Mouse (Mus musculus) skeletal muscle tissue, adult 2 months (tissue): ENCODE measurements around the gene Tnc.

Experiments
- DNase-seq: peaks from one replicate; pipeline ENCODE4 v3.0.0-alpha.2; 2012; ENCODE audit warnings: low read depth, low spot score

Gene Tnc

DNA sequence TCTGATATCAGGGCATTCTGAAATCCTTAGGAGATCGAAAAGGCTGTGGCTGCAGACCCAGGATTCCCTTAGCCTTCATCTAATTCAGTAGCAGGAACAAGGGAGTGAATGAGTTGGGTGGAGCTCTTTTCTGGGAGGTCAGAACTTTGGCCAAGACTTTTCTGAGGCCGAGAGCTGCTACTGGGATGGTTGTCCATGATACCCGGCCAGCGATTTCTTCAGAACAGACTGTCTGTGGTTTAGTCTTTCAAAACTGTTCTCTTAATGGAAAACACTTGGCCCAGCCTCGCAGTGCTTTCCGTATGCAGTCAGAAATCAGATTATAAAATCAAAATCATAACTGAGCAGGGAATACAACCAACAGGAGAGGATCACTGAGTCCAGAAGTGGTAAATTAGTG is 21.2 kb downstream of the Tnc start:
- DNase-seq, result peak; percentile 65

DNA sequence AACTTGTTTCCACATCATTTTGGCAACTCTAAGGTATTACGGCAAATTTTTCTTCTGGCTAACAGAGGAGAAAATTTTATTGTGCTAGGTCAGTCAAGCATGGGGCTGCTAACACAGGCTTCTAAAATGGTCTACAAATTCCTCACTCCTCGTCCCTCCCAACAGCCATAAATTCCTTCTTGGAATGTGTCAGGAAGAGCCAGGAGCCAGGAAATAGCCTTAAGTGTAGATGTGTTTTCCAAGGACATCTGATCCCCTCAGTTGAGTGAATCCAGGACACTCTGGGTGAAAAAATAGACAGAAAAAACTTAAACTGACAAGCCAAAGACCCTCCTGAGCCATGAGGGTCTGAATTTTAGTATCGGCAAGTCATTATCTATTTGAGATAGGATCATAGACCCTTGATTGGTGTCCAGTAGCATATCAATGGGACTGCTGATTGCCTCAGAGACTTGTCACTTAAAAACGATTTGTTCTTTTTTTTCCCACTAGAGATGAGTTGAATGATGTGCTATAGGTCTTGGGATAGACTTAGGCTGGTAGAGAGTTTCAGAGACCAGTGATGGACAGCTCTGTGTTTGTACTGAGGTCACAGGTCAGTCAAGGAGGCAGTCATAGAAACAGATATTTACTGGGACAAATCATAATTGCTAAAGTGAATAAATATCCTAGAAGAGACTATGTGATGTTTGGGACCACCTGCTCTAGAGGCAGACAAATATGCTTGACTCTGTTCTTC is 22.6 kb downstream of the Tnc start:
- peak; percentile 21 for DNase-seq

DNA sequence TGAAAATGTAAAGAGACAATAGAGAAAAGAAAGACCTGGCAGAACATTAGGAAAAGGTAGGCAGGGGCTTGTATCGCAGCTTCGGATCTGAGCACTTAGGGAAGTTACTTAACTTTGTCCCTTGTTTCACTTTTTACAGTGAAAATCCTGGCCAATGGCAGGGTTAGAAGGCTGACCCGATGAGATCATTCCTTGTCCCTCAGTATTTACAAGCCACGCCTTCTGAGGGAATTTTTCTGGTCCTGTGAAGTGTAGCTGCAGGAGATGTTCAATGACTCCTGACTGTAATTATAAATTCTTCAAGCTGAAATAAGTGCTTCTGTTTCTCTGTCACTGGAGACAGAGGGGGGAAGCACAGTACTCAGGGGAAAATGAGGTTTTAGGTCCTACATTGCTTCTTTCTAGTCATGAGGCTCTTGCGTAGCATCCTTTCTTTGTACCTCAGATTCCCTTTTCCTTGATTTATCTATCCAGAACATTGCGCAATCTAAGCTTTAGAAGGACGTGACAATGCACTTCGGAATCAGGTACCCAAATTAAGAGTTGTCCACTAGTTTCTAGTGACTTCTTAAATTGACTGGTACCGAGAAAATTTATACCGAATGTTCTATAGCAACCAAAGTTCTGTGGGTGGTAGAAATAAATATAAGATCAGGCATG is 25.8 kb downstream of the Tnc start:
- no peak for DNase-seq

DNA sequence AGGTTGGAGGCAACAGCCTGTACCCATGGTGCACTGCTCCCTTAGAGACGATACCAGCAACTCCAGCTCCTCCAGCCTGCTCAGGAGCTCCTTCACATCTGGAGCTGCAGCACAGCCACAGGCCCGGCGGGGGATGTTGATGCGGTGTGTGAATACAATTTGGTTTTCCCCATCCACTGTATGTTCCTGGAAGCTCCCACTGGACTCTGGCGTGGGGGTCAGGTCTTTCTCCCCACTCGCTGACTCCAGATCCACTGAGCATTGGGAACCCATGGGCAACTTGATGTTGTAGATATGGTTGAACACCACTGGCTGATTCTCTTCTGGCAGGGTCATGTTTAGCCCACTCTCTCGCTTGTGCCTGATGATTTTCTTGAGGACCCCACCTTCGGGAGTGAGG is 26.7 kb downstream of the Tnc start:
- DNase-seq, result no peak

DNA sequence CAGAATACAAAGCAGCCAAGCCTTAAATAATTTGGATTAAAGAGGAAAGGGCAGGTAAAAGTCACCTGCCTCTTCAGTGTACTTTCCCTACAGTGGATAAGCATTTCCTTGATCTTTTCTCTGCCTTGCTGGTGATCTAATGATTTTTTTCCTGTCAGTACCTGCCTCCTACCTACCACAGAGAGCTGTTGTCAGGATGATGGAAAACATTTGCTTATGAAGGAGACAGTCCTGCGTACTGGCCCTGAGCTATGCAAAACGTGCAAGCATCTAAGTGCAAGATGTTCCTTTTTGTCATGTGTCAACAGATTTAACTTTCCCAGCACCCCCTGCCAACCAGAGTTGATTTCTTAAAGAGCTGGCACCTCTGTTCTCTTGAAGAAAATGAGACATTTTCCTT is 35.5 kb downstream of the Tnc start:
- DNase-seq, result no peak

DNA sequence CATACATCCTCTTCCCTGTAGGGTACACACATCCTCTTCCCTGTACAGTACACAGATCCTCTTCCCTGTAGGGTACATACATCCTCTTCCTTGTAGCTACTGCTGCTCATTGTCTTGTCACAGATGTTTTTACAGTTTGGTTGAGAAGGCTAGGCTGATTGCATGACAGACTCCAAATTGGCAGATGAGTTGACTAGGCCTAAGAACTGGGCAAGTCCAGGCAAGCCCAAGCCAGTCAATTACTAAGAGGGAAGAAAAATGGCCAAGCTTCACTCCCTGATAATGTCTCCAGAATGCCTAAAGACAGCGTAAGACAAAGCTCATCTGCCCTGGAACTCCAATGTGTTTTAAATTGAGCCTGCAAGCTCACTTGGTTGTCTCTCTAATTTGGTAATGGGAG is 36.9 kb downstream of the Tnc start:
- no peak for DNase-seq

DNA sequence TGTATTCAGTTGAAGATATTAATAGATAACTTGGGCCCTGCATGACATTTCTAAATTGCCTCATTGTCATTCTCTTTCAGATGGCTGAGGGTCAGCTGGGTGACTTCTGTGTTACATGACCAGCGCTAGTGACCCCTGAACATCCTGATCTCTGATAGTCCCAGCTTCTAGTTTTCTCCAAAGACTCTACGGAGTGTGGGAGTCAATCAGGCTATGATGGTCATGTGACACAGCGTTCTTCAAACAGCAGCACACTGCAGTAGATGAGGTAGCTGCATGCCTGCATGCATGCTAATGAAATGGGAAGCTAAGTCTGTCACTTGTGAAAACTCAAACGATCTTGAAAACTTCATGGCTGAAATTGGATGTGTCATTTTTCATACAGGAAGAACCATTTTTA is 41.6 kb downstream of the Tnc start:
- DNase-seq, result no peak

DNA sequence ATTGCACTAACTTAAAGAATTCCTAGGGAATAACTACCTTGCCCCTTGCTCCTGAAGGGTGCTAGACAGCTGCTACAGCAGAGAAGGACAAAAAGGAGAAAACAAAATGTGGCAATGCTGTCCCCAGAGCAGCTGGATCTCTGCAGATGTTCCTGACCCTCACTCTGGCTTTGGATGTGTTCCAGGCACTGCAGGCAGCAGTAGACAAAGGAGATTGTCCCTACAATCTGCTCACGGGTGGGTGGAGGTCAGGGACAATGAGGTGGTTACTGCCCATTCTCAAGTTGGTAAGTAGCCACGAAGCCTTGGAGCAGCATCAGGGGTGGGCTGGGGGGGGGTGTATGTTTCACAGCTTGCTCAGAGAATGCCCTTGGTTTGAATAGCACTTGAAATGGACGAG is 43.1 kb downstream of the Tnc start:
- no peak for DNase-seq

DNA sequence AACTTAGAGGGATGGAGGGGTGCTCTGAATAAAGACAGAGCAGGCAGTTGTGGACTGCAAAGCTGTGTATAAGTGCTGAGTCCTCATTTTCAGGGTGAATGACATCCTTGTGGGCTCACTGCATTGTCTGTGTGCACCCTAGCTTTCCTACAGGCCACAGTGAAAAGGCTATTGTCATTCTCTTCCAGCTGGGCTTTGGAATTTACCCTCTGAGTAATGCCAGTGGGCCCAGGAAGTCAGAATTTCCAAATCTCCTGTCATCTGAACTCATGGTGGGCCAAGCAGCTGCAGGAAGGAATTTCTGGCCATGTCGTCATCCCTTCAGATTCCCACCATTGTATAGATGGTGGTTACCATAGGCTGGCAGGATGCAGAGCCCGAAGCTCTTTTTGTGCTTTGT is 44.6 kb downstream of the Tnc start:
- no peak for DNase-seq

DNA sequence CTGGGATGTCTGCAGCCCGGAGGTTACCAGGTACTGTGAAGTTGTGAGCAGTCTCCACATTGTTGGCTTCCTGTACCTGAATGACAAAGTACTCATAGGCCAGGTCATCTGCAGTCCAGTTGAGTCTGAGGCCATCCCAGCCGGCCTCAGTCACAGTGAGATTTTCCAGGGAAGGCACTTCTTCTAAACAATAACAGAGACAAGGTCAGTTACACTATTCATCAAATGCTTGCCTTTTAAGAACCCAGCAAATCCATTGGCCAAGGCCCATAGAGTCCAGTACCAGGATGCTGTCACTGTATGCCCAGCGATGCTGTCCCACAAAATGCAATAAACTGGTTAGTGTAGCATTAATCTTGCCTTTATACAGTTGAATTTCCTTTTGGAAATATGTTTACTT is 46.0 kb downstream of the Tnc start:
- no peak for DNase-seq

DNA sequence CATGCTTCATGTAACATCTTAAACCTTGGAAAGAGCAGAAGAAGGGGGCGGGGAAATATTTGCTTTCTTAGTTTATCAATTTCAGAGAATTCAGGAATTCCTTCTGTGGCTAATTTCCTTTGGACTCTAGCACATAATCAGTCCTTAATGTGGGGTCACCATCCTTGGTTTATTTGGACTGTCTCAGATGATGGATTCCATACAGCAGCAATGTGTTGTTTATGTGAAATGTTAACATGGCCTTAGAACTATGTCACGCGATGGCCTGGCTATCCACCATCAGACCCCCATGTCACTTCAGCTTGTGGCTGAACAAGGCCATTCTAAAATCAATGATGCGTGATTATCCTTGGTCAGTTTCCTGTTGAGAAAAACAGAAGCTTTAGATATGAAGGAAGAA is 46.5 kb downstream of the Tnc start:
- no peak for DNase-seq

DNA sequence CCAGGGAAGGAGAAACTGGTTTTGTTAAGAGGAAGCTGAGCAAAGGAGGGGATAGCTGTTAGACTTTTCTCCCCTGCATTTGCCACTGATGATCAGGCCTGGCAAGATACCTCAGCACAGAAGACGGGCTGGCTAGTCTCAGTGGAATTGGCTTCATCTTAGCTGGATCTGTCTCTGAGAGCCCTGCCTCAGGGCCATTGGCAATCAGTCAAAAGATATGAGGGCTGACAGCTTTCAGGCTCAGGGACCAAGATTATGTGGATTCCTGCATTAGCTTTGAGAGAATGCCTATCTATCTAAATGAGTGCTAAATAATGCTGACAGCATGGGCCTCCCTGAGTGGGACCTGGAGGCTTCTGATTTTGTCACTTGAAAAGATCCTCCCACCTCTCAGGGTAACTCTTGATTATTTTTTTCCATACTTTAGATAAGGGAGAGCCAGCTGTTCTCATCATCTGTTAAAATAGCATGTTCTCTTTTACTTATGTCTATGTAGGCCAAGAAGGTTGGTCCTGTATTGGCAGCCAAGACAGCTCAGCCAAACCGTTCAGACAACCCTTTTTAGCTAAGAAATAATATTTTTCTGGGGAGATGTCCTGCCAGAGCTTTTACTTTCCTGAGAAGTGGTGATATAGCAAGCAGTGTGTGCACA is 53.2 kb downstream of the Tnc start:
- DNase-seq, result no peak

DNA sequence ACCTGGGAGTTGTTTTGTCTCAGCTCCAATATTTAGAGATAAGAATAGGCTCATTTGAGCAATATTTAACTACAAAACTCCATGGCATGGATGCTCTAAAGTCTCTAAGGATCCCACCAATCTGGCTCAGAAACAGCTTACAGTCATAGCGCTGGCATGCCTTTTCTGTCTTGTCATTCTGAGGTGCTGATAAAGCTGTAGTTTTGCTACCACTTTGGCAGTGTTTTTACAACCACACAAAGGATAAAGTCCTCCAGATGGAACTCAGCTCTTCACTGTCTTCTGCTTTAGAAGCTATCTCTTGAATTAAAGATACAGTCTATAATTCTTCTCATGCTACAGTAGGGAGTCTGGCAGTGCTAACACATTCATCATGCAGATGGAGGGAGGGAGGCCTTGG is 56.6 kb downstream of the Tnc start:
- DNase-seq, result no peak

DNA sequence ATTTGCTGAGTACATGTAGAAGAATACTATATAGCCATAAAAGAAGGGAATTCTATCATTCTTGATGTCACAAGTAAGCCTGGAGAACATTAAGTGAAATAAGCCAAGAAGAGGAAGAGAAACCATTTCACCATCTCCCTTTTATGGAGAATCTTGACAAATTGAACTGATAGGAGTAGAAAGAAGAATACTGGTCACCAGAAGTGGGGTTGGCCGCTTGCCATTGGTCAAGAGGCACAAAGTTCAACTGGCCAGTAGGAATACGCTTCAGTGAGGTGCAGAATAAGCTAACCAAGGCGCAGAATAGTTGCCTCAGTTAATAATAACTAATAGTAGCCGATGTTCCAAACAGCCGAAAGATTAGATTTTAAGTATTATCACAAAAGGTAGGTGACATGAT is 58.7 kb downstream of the Tnc start:
- DNase-seq, result no peak

DNA sequence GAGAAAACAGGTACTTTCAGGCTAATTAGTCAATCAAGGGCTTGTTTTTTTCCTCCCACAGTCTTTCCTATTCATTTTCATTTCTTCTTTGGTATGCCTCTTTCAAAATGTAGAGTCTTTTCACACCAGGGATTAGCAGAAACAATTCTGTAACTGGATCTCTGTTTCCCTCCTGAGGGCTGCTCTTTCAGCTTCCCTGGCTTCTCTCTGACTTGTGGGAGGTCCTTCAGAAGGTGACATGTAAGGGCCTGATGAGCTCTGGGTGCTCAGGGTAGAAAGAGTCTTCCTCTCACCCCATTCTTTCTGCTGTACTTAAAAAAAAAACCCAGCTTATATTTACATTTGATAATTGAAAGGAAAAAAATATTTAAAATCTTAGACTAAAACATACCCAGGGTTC is 60.2 kb downstream of the Tnc start:
- DNase-seq, result no peak

DNA sequence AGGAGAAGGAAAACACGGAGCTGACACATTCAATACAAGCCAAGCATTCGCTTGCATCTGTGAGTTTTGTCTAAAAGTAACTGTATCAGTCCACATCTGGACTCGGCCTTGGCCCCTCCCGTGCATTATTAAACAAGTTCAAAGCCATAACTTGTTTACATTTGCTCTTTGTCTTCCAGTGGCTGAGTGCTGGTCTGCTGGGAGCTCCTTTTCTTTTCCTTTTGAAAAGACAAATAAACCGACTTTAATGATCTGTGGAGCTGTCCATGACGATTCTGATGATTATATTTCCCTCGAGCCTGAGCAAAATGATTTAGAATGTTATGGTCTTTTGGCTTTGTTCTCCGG is 63.7 kb downstream of the Tnc start:
- DNase-seq, result no peak

DNA sequence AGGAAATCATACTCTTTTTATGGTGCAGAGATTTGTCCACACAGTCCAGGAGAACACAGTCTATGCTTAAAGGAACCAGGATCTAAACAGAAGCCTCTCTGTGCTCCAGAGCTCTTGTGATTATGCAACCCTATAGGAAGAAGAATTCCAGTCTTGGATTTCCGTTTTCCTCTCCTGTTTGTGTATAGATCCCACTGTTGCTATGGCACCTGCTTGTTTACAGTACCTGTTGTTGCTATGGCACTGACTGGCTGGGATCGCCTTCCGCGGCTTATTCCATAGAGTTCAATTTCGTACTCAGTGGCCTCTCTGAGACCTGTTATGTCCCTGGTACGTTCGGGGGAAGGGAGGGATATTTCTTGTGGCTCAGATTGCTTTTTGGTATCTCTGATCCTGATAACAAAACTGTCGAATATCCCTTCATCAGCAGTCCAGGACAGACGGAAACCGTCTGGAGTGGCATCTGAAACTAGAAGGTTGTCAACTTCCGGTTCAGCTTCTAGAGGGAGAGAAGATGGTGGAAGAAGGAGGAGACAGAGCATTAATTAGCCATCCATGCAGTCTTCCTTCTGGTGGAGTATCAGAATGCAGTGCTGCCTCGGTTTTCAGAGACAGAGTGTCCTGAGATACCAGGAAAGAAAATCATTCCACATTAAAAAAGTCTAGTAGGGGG is 64.3 kb downstream of the Tnc start:
- no peak for DNase-seq

DNA sequence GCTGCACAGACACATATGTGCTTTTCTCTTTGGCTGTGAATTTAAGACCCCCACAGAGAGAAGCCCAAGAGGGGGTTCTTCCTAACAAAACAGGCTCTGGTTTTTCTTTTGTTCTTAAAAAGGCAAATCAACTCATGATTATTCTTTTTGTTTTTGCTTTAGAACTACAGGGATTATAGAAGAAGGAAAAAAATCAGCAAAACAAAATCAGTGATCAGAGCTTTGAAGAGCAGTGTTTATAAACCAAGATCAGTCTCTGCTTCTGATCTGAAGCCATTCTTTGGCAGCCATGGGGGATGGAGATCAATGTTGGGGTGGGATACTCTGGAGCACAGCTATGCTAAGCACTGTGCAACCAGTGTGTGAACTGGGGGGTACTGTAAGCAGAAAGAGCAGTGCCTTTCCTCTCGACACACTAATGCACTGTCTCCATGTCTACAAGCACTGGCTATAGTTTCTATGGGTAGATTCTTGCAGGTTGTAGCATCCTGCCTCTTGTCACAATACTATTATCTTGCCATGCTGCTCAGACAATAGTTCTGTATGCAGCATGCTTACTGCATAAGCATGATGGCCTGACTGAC is 66.5 kb downstream of the Tnc start:
- DNase-seq, result no peak

DNA sequence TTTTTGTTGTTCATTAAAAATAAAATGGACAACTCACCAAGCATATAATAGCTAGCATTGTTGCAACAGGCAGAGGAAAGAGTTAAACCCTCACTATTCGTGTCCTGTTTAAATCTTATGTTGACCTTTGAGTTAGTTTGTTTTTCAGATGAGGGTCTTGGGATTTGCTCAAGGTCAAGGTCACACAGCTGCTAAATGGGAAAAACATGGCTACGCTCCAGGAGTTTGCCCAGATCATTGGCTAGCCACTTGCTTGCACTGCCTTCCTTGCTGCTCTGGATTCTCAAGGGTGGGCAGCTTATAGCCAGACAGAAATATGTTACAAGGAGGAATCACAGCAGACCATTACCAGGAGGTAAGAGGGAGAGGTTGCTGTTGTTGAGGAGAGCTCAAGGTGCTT is 67.2 kb downstream of the Tnc start:
- no peak for DNase-seq

DNA sequence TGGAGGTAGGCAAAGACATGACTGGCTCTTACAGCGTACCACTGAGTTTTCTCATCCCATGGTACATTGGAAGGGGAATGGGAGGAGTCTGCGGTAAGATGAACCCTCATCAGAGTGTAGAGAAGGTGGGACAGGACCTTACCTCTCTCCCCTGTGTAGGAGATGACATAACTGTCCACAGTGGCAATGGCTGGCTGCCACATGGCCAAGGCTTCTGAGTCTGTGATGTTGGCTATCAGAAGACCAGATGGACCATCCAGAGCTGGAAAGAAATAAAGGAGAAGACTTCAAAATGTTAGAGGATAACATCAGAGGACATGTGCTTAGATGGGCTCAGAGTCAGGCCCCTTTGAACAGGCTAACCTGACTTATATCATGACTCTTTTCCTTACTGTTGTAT is 74.3 kb downstream of the Tnc start:
- no peak for DNase-seq

DNA sequence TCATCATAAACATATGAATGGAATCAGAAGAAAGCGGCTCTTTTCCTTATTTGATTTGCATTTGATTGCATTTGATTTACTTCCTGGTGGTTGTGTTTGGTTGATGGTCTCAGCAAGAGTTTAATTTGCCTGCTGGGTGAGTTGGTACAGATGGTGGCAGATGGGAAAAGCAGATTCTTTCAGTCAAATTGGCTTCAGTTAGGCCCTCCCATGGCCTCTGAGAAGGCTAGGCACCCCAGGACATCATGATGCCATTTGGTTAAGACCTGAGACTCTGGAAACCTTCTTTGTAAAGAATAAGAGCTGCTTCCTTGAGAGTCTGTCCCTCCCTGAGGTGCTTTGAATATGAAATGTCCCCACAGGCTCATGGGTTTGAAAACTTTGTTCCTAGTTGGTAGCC is 75.1 kb downstream of the Tnc start:
- DNase-seq, result no peak

DNA sequence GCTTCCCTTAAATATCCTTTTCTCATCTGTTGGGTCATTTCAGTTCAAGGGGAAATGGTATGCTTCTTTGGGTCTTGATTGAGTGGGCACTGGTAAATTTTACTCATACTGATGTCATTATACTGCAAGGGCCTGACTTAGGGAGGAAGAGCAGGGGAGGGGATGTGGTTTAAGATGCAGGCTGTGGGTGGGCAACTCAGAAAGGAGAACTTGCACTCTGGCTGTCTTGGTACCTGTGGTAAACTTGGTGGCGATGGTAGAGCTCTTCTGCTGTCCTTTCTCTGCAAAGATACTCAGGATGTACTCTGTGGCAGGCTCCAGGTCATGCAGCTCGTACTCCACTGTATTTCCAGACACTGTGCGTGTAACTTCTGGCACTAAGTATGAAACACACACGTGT is 75.9 kb downstream of the Tnc start:
- no peak for DNase-seq
